Mouse (Mus musculus): ENCODE data around the gene Clasp1. TPM values are rescaled to one million over a fixed set of nuclear protein-coding genes. Genes with fewer than 3 reads are reported as not detected.

The Clasp1 gene
- polyA plus RNA-seq, 1 experiment from 2014 or later = 134 TPM

DNA sequence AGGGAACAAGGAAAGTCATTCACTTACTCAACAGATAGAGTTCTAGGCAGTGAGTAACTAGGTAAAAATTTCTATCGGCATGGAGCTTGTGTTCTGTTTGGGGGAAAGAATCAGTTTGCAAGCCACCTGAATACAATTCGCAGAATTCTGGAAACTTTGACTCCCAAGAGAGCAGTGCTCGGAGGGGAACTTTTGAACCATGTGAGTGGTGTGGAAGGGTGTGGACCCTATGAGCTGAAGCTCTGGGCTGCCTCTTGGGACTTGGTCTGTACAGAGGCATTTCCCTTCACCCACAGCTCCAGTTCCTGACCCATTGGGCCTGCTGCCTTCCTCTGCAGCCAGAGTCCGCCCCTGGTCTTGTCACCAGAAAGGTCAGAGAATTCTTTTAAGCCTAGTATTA is 64.7 kb downstream of the Clasp1 start:
- Histone ChIP-seq H3K9ac (ENCODE audit: low read depth, low read length) (no peak overlapping the region), H3K27ac (ENCODE audit: low read depth, low read length) (no peak overlapping the region), H3K36me3 (ENCODE audit: control insufficient read depth, insufficient read depth, low read length) (no peaks in the 10 kb centered on the region), H3K4me1 (replicated peaks; ENCODE audit: control insufficient read depth, insufficient read depth, low read length) (peaks cover 16% of the 10 kb centered on the region), H3K4me2 (replicated peaks; ENCODE audit: low read depth, low read length) (no peak overlapping the region), H3K9me3 (ENCODE audit: control insufficient read depth, low read length) (no peaks in the 10 kb centered on the region), H3K27me3 (ENCODE audit: control insufficient read depth, insufficient read depth, low read length) (no peaks in the 10 kb centered on the region), H3K4me3 (ENCODE audit: low read depth, low read length) (no peak overlapping the region)
- DNase-seq (ENCODE audit: low spot score) = no peak
- ATAC-seq (ENCODE audit: low FRiP score) = no peak
- 94% methylated on average over 4 of the region's 4 CpGs for WGBS

DNA sequence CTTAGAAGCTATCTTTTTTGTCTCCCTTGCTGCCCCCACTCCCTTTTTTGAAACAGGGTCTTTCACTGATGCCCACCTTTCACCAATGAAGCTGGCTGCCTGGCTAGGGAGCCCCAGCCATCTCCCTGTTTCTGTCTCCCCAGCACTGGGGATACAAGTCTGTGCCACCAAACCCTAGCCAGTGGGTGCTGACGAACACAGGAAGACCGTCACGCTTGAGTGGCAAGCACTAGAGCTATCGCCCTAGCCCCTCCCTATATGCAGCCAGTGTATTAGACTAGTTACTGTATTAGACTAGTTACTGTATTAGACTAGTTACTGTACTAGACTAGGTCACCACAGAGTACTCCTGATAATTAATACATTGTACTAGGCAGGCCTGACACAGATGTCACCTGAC is 66.0 kb downstream of the Clasp1 start:
- Histone ChIP-seq H3K9ac (ENCODE audit: low read depth, low read length) (no peak overlapping the region), H3K4me1 (replicated peaks; ENCODE audit: control insufficient read depth, insufficient read depth, low read length) (peaks cover 19% of the 10 kb centered on the region)
- 86% methylated on average over 4 of the region's 4 CpGs for WGBS

DNA sequence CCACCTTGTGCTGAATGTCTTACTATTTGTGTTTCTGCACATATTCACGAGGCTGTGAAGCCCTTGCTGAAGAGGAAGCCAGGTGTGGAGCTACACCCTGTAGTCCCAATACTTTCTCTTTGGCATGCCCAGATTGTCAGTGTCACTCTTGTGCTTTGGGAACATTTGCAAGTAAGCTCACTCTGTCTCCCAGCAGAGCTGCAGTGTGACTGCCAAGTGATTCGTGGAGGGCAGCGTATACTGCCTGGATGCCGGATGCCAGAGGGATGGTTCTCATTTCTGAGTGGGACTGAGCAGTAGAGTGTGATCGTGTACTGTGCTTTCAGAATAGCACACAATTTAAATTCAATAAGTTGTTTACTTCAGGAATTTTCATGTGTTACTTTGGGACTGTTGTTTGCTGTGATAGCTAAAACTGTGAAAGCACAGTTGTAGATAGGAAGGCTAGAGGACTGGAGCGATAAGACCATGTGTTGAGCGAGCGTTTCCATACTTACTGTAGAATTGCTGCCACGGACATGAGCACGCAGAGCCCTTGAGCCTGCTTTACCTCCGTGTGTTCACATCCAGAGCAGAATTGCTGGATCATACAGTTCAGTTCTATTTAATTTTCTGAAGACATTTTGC is 68.5 kb downstream of the Clasp1 start:
- H3K4me2 ChIP-seq (replicated peaks; ENCODE audit: low read depth, low read length) = no peak overlapping the region
- no peaks in the 10 kb centered on the region for H3K27me3 ChIP-seq (ENCODE audit: control insufficient read depth, insufficient read depth, low read length)
- WGBS = 60% methylated on average over 11 of the region's 11 CpGs
- H3K9ac ChIP-seq (ENCODE audit: low read depth, low read length) = peak overlapping the region; percentile 23; the same call in 1 of the 2 replicates
- no peak overlapping the region for H3K4me3 ChIP-seq (ENCODE audit: low read depth, low read length)
- no peaks in the 10 kb centered on the region for H3K9me3 ChIP-seq (ENCODE audit: control insufficient read depth, low read length)
- peaks cover 19% of the 10 kb centered on the region for H3K4me1 ChIP-seq (replicated peaks; ENCODE audit: control insufficient read depth, insufficient read depth, low read length)
- DNase-seq (ENCODE audit: low spot score) = peak; percentile 21
- H3K27ac ChIP-seq (ENCODE audit: low read depth, low read length) = peak overlapping the region; percentile 69
- H3K36me3 ChIP-seq (ENCODE audit: control insufficient read depth, insufficient read depth, low read length) = no peaks in the 10 kb centered on the region
- no peak for ATAC-seq (ENCODE audit: low FRiP score)

More for the DNA sequence above, 66.0 kb downstream of the Clasp1 start:
- Histone ChIP-seq H3K27me3 (ENCODE audit: control insufficient read depth, insufficient read depth, low read length) (no peaks in the 10 kb centered on the region), H3K4me2 (replicated peaks; ENCODE audit: low read depth, low read length) (no peak overlapping the region), H3K27ac (ENCODE audit: low read depth, low read length) (no peak overlapping the region), H3K36me3 (ENCODE audit: control insufficient read depth, insufficient read depth, low read length) (no peaks in the 10 kb centered on the region), H3K4me3 (ENCODE audit: low read depth, low read length) (no peak overlapping the region), H3K9me3 (ENCODE audit: control insufficient read depth, low read length) (no peaks in the 10 kb centered on the region)
- ATAC-seq (ENCODE audit: low FRiP score) (no peak), DNase-seq (ENCODE audit: low spot score) (no peak)

DNA sequence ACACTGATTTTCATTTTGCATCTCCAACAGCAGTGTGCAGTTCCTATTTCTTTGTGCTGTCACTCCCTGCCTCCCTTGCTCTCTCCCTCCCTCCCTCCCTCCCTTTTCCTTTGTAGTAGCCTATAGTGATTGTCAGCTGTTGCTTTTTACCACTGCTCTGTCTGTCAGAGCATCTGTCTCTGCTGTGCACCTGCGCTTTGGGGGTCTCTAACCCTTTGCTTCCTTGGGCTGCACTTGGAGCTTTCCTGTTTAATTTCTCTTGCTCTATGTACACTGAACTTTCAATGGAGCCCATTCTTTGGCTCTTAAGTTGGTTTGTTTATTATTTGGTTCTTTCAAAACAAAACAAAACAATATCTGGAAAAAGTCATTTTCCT is 69.0 kb downstream of the Clasp1 start:
- H3K36me3 ChIP-seq (ENCODE audit: control insufficient read depth, insufficient read depth, low read length) = no peaks in the 10 kb centered on the region
- no peak overlapping the region for H3K4me3 ChIP-seq (ENCODE audit: low read depth, low read length)
- peak; percentile 20 for DNase-seq (ENCODE audit: low spot score)
- H3K9ac ChIP-seq (ENCODE audit: low read depth, low read length) = no peak overlapping the region
- H3K27ac ChIP-seq (ENCODE audit: low read depth, low read length) = peak overlapping the region; percentile 69
- peaks cover 19% of the 10 kb centered on the region for H3K4me1 ChIP-seq (replicated peaks; ENCODE audit: control insufficient read depth, insufficient read depth, low read length)
- ATAC-seq (ENCODE audit: low FRiP score) = no peak
- no peak overlapping the region for H3K4me2 ChIP-seq (replicated peaks; ENCODE audit: low read depth, low read length)
- H3K27me3 ChIP-seq (ENCODE audit: control insufficient read depth, insufficient read depth, low read length) = no peaks in the 10 kb centered on the region
- no peaks in the 10 kb centered on the region for H3K9me3 ChIP-seq (ENCODE audit: control insufficient read depth, low read length)
- WGBS = 41% methylated on average over 1 of the region's 1 CpGs

DNA sequence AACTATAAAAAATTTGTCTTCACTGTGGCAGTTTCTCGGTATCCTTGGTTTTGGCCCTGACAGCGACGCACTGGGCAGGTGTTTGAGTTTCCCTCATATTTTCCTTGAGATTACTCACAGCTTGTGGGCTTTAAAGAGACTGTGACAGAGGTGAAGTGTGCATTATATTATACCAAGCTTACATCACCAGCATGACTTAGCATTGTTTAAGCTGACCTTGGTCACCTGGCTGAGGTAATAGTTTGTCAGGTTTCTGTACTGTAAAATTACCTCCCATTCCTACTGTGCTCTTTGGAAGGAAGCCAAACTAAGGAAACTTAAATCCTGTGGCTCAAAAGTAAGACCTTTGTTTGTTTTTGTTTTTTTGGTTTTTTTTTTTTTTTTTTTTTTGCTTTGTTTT is 69.4 kb downstream of the Clasp1 start:
- H3K9me3 ChIP-seq (ENCODE audit: control insufficient read depth, low read length) = no peaks in the 10 kb centered on the region
- no peaks in the 10 kb centered on the region for H3K27me3 ChIP-seq (ENCODE audit: control insufficient read depth, insufficient read depth, low read length)
- DNase-seq (ENCODE audit: low spot score) = no peak
- no peak overlapping the region for H3K4me2 ChIP-seq (replicated peaks; ENCODE audit: low read depth, low read length)
- no peak for ATAC-seq (ENCODE audit: low FRiP score)
- no peak overlapping the region for H3K9ac ChIP-seq (ENCODE audit: low read depth, low read length)
- 0 out of 2 replicates have a peak overlapping the region, but pooled peaks have one; percentile 17 for H3K27ac ChIP-seq (ENCODE audit: low read depth, low read length)
- 66% methylated on average over 3 of the region's 3 CpGs for WGBS
- H3K4me1 ChIP-seq (replicated peaks; ENCODE audit: control insufficient read depth, insufficient read depth, low read length) = peaks cover 19% of the 10 kb centered on the region
- H3K36me3 ChIP-seq (ENCODE audit: control insufficient read depth, insufficient read depth, low read length) = no peaks in the 10 kb centered on the region
- H3K4me3 ChIP-seq (ENCODE audit: low read depth, low read length) = no peak overlapping the region

DNA sequence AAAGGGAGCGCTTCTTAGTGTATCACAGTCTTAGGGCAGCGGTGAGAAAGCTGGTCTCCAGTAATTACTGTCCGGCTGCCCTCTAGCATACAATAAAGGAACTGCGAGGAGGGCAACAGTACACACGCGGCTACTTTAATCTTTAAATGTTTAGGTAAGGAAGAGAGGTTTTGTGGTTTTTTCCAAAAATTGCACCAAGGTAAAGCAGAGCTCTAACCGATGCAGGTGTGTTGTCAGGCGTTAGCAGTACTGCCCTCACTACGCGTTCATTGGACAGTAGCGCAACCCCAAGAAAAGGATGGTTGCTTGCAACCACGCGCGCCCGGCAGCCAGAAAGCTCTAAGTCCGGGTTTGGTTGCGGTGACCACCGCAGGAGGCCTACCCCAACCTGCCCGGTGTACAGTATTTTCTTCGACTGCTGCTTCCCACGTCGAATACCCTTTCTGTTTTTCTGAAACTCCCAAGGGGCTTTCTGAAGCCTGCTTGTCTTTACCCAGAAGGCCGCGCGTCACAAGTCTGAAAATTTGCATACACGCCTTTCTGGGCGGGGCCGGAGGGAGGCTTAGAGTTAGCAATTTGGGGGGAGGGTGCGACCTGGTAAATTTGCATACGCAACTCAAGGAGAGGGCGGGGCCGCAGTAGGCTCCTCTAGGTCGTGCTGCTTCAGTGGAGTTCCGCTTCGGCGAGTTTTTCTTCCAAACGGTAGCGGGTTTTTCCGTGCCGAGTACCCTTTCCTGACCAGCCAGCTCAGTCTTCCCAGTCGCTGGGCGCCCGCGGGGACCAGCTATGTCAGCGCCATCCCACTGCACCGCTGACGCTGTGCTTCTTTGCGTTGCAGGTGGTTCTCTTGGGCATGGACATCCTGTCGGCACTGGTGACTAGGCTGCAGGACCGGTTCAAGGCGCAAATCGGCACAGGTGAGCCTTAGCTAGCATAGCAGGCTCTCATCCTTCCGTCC is 70.4 kb downstream of the Clasp1 start:
- Histone ChIP-seq H3K27ac (ENCODE audit: low read depth, low read length) (peak overlapping the region; percentile 84), H3K4me1 (replicated peaks; ENCODE audit: control insufficient read depth, insufficient read depth, low read length) (peaks cover 19% of the 10 kb centered on the region), H3K27me3 (ENCODE audit: control insufficient read depth, insufficient read depth, low read length) (no peaks in the 10 kb centered on the region), H3K36me3 (ENCODE audit: control insufficient read depth, insufficient read depth, low read length) (no peaks in the 10 kb centered on the region), H3K4me2 (replicated peaks; ENCODE audit: low read depth, low read length) (peak overlapping the region; percentile 78), H3K9ac (ENCODE audit: low read depth, low read length) (peak overlapping the region; percentile 56), H3K9me3 (ENCODE audit: control insufficient read depth, low read length) (no peaks in the 10 kb centered on the region), H3K4me3 (ENCODE audit: low read depth, low read length) (peak overlapping the region; percentile 42)
- peak; percentile 94 for DNase-seq (ENCODE audit: low spot score)
- WGBS = under 1% methylated on average over 53 of the region's 53 CpGs
- peak; percentile 94 for ATAC-seq (ENCODE audit: low FRiP score)

DNA sequence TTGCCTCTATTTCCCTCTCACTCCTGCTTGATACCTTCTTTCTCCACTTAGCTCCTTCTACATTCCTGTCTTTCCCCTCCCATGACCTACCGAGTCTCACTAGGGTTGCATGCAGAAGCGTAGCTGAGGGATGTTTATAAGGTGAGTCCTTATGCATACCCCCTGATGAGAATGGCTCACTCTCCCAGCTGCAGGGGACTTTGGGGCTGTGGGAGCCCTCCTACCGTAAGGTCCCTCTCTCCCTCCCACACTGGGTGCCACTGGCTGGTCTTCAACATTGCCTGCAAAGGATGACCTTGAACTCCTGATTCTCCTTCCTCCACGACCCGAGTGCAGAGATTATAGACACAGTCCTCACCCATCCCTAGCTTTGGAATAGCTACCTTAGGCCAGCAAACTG is 71.9 kb downstream of the Clasp1 start:
- 94% methylated on average over 5 of the region's 5 CpGs for WGBS
- H3K4me3 ChIP-seq (ENCODE audit: low read depth, low read length) = no peak overlapping the region
- no peak for DNase-seq (ENCODE audit: low spot score)
- no peak overlapping the region for H3K9ac ChIP-seq (ENCODE audit: low read depth, low read length)
- no peaks in the 10 kb centered on the region for H3K27me3 ChIP-seq (ENCODE audit: control insufficient read depth, insufficient read depth, low read length)
- no peak for ATAC-seq (ENCODE audit: low FRiP score)
- H3K36me3 ChIP-seq (ENCODE audit: control insufficient read depth, insufficient read depth, low read length) = no peaks in the 10 kb centered on the region
- no peak overlapping the region for H3K27ac ChIP-seq (ENCODE audit: low read depth, low read length)
- no peaks in the 10 kb centered on the region for H3K9me3 ChIP-seq (ENCODE audit: control insufficient read depth, low read length)
- H3K4me2 ChIP-seq (replicated peaks; ENCODE audit: low read depth, low read length) = no peak overlapping the region
- H3K4me1 ChIP-seq (replicated peaks; ENCODE audit: control insufficient read depth, insufficient read depth, low read length) = peaks cover 19% of the 10 kb centered on the region

DNA sequence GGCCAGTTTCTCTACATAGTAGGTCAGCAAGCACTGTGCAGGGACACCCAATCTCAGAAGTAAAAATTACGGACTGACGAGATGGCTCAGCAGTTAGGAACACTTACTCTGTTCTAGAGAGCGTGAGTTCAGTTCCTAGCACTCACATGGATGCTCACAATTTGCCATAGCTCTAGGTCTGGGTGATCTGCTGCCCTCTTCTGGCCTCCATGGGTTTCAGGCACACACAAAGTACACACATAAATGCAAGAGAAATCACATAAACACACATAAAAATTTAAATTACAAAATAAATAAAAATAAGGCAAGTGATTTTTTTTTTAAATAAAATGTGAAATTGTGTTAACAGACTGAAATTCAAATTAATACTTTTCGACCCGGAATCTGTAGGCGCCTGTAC is 77.2 kb downstream of the Clasp1 start:
- WGBS = 95% methylated on average over 6 of the region's 6 CpGs

More for the DNA sequence above, 77.2 kb downstream of the Clasp1 start:
- H3K27ac ChIP-seq (ENCODE audit: low read depth, low read length) = no peak overlapping the region
- no peaks in the 10 kb centered on the region for H3K27me3 ChIP-seq (ENCODE audit: control insufficient read depth, insufficient read depth, low read length)
- no peak overlapping the region for H3K4me2 ChIP-seq (replicated peaks; ENCODE audit: low read depth, low read length)
- no peak for ATAC-seq (ENCODE audit: low FRiP score)
- H3K36me3 ChIP-seq (ENCODE audit: control insufficient read depth, insufficient read depth, low read length) = no peaks in the 10 kb centered on the region
- H3K9me3 ChIP-seq (ENCODE audit: control insufficient read depth, low read length) = no peaks in the 10 kb centered on the region
- H3K4me3 ChIP-seq (ENCODE audit: low read depth, low read length) = no peak overlapping the region
- DNase-seq (ENCODE audit: low spot score) = no peak
- no peaks in the 10 kb centered on the region for H3K4me1 ChIP-seq (replicated peaks; ENCODE audit: control insufficient read depth, insufficient read depth, low read length)
- no peak overlapping the region for H3K9ac ChIP-seq (ENCODE audit: low read depth, low read length)
